Mouse (Mus musculus): Measurements from ENCODE around the gene Taf6.

Taf6 gene

DNA sequence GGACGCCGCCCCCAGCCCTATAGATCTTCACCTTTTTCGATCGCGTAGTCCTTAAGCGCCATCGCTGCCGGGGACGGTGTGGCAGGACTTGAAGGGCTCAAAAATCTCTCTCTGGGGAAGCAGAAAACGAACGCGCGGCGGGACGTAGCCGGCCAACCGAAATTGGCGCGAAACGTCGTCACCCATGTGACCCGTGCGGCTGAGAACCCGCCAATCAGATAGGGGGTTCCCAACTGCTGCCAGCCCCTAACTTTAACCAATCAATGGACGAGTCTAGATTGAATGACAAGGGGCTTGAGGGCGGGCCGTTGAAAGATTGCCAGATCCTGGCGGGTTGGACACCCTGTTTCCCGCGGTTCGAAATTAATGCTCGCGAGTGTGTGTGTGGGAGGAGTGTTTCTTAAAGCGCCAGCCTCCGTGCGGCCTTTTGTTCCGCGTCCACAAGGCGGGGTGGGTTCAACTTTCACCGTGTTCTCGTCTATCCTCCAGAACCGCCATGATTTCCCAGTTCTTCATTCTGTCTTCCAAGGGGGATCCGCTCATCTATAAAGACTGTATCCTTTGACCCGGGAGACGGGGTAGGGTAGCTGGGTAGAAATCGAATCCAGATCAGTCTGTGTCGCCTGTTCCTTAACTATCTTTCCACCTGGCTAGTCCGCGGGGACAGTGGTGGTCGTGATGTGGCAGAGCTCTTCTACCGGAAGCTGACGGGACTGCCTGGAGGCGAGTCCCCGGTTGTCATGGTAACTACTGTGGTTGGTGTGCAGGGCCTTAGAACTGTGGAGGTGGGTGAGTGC lies 15.4 kb downstream of the Taf6 start, which contains the start of the genes Ap4m1 and Mcm7:
Gene Ap4m1 (plus strand): TSS at position 308 of the 797 bp plus-strand sequence.
Gene Mcm7 (minus strand): TSS at position 728 of the 797 bp plus-strand sequence.
- DNase-seq (ENCODE audit: low read depth, low spot score): peak; percentile 99

DNA sequence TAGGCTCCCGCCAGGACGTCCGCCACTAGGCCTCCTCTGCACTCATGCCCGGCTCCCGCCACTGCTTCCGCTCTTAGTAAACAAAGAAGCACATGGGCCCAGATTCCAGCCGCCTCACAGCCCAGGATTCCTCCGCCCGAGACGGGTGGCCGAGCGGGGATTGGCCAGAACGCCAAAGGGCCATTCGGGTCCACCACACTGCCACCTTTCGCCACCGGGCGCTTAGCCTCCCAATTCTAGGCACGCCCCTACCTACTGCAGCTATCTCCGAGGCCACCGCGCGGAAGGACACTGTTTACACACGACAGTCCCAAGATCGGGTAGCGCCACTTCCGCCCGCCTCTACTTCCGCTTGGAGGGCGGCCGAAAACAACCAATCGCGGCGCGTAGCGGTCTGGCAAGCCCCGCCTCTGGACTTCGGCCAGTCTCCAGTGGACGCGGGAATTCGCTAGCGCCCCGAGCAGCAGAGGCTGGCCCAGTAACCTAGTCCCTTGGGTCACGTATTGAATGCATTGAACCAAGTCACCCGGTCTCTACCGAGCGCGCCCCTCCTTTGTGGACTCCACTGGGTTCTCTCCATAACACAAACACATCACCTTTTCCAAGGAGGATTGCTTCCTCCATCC lies 16.2 kb downstream of the Taf6 start:
- peak; percentile 98 for DNase-seq (ENCODE audit: low read depth, low spot score)

DNA sequence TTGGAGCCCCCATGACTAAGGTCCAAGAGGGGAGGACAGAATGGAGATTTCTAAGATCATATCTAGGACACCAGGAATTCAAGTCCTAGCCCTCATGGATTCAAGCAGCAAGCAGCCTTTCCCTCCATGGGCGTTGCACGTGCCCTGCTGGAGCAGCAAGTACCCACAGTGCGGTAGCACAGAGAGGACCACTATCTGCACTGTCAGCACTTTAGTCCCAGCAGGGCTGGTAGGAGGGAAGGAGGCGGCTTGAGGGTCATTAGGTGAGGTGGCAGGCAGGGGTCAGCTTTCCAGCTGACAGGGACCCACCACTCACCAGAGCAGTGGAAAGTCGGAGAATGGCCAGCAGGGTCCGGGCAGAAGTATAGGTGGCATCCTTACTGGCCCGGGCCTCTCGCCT lies 21.7 kb downstream of the Taf6 start:
- DNase-seq (ENCODE audit: low read depth, low spot score): no peak

DNA sequence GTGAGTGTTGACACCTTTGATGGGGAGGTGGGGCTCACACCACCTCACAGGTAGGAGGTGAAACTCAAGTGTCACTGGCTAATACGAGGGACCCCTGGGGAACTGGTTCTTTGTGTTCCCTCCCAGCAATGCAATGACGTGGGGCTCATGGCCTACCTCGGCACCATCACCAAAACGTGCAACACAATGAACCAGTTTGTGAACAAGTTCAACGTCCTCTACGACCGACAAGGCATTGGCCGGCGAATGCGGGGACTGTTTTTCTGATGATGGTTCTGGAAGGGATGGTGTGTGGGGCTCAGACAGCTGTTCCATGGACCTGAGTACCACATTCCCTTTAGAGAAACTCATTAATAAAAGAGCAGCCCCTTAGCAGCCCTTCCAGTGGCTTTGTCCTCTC lies 23.6 kb downstream of the Taf6 start:
- DNase-seq (ENCODE audit: low read depth, low spot score): no peak

DNA sequence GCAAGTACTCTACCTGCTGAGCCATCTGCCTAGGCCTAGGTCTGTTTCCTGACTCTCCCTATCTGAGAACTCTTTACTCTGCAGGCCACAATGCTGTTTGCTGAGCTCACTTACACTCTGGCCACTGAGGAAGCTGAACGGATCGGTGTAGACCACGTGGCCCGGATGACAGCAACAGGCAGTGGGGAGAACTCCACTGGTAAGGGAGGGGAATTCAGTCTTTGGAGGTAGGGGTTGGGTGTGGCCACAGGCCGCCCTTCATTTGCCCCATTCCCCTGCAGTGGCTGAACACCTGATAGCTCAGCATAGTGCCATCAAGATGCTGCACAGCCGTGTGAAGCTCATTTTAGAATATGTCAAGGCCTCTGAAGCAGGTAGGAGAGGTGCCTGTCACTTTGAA lies 24.2 kb downstream of the Taf6 start:
- peak; percentile 84 for DNase-seq (ENCODE audit: low read depth, low spot score)

DNA sequence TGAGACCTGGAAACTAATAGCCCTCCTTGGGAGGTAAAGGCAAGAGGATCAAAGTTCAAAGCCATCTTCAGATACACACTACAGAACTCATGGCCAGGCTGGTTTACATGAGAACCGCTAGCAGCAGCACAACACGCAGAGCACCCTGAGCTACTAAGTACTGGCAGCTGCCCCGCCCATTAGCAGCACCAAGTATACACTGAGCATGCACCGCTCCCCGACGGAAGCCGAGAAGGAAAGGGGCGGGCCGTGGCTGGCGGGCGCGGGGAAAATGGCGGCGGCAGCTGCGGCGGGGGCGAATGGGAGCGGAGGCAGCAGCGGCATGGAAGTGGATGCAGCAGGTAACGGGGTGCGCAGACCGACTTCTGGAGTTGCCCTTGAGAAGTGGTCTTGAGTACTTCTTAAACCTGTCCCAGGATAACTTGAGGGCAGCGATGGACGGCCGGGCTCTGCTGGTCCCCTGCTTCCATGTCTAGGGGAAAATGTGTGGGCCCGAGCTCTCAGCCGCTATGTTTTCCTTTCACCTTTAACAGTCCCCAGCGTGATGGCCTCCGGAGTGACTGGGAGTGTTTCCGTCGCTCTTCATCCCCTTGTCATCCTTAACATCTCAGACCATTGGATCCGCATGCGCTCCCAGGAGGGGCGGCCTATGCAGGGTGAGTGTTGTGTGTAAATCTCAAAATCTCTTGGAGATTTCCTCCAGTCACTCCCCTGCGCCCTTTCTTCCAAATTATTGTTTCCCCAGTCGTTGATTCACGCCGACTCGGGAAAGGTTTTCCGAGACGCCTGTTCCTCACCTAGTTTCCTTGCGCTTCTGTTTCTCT lies 26.2 kb downstream of the Taf6 start, which contains the start of gene Cops6:
Gene Cops6 (plus strand): TSS at position 230 of the 824 bp plus-strand sequence.
- DNase-seq (ENCODE audit: low read depth, low spot score): peak; percentile 97

DNA sequence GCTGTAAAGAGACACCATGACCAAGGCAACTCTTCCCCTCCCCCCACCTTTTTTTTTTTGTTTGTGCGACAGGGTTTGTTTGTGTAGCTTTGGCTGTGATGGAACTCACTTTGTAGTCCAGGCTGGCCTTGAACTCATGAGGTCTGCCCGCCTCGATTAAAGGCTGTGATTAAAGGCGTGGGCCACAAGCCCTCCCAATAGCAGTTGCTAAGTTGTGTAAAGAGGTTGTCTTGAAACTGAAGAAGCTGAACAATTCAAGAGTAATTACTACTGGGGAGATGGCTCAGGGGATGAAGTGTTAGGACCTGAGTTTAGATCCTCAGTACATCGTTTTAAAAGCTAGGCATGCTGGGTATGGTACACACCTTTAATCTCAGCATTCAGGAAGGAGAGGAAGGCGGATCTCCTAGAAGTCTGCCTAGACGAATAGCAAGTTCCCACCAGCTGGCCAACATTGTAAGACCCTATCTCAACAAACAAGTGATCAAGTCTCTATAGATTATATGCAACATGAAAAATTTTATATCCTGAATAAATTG lies 27.0 kb downstream of the Taf6 start:
- peak; percentile 74 for DNase-seq (ENCODE audit: low read depth, low spot score)

DNA sequence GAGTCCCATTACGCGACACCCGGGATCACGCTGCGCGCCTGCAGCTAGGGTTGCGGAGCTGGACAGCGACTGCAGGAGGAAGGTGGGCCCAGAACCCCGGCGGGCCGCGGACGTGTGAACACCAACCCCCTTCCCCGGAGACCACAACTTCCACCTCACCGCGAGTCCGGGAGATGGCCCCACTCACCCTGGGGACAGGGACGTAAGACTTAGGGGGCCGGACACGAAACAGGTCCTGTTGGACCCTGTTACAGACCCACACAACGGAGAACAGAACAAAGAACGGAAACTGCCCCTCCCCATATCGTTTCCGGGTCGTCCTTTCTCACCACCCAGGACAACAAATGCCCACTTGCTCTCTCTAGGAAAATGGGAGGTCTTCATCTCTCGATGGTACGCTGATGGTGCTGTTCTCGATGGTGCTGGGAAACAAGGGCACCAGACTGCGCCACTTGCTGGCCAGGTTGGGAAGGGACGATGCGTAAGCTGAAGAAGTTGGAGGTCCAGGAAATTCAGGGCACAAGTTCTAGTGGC lies 31.7 kb downstream of the Taf6 start, which contains the start of gene Zfp113:
Gene Zfp113 (minus strand): TSS at position 302 of the 534 bp plus-strand sequence.
- peak; percentile 98 for DNase-seq (ENCODE audit: low read depth, low spot score)

DNA sequence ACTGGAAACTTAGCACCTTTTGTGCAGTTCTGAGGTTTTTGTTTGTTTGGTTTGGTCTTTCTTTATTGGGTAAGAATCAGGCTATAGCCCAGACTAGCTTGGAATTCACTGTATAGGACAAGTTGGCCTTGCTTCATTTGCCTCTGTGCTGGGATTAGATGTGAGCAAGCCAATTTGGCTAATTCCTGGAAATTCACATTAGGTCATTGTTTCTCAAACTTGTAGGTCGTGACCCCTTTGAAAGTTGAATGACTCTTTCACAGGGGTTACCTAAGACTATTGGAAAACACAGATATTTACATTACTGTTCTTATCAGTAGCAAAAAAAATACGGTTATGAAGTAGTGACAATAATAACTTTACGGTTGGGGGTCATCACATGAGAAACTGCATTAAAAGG lies 32.9 kb downstream of the Taf6 start:
- no peak for DNase-seq (ENCODE audit: low read depth, low spot score)

DNA sequence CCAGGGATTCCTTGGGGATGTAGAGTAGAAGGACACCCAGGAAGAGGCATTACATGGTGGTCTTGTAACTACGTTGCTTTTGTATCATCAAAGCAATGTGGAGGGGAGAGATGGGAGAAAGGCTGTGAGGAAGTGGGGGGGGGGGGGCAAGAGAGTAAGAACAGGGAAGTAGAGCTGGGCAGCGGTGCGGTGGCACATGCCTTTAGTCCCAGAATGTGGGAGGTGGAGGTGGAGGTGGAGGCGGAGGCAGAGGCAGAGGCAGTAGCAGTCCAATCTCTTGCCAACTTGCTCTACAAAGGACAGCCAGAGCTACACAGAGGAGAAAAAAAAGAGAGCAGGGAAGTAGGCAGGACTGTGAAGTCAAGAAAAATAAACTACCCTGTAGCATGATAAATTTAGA lies 48.7 kb downstream of the Taf6 start:
- no peak for DNase-seq (ENCODE audit: low read depth, low spot score)

DNA sequence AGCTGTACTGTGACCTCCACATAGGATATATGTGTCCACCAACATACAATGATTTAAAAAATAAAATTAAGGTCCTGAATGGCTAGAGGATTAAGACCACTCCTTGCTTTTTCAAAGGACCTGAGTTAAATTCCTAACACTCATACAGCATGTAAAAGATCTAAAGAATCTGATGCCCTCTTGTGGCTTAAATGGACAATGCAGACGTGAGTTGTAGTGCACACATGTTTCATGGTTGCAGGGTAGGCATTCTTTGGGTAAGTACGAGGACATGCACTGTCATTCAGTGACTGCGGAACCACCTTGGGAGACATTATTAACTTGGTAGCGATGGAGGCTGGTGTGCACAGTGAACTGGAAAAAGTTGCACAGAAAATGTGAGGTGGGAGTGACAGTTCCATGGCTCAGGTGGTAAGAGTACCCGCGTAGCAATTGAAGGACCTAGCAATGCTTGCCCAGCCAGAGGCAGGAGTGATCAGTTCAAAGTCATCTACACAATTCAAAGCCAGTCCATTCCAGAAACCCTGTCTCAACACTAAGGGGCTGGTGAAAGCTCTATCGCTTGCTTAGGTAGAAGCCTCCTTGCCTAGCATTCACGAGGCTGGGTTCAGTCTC lies 49.2 kb downstream of the Taf6 start:
- peak; percentile 79 for DNase-seq (ENCODE audit: low read depth, low spot score)

DNA sequence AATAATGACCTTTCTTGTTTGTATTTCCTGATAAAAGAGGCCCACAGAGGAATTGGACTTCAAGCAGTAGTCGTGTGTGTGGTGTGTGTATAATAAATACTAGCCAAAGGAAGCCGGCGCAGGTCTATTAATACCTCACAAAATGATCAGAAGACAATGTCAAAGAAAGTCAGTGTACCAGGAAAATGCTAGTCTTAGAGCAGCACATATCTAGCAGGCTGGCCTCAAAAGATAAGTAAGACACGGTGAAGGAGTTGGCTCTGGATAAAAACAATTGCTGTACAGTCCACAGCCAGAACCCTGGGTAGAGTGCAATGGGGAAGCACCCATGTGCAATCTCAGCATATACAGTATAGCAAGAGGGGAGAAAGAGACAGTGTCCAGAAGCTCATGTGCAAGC lies 50.0 kb downstream of the Taf6 start:
- no peak for DNase-seq (ENCODE audit: low read depth, low spot score)

DNA sequence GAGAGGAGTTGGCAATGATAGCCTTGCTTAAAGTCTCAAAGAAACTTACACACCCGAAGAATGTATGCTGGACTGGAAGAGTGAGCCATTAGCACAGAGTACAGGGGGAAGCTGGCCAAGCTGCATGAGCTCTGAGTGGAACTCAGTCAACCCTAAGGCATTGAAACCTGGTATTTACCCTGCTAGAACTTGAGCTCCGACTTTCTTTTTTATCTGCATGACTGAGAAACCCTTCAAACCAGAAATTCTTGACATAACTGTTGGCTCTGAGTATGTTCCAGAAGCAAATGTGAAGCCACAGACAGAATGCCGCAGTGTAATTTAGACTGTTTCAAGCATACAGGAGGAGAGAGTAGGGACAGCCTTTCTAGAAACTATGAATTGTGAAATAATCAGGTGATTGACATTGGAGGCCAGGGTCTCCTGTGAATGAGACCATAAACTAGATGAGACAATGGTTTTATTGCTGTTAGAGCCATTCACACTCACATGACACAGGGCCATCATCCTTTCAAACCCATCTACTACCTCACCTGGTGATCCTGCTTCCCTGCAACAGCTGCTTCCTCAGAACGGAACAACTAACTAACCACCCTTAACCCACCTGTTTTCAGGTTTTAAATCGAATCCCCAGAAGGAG lies 54.7 kb downstream of the Taf6 start:
- no peak for DNase-seq (ENCODE audit: low read depth, low spot score)

Measured in ZHBTc4 (cell line).